Mouse (Mus musculus): ENCODE results near the gene Rab11fip3. TPM values are rescaled to one million over a fixed set of nuclear protein-coding genes. Genes with fewer than 3 reads are reported as not detected.
"Not testable (repeated sequence)": the region's sequence is repeated elsewhere in the genome, so short reads cannot be mapped to it uniquely, and the experiment has no call there.

Rab11fip3 gene
- polyA plus RNA-seq (2015; fragmentation: Nextera tagmentation; extraction: Ambion mirVana): 12.4 and 13.6 TPM in 2 replicates

- peak within 1 kb of the TSS; percentile 56 for H3K27ac ChIP-seq
- no peaks in the 10 kb centered on the region for H3K9me3 ChIP-seq
- peak within 1 kb of the TSS; percentile 97 for H3K4me2 ChIP-seq (replicated peaks)
- H3K27me3 ChIP-seq (replicated peaks): peaks cover 4% of the 10 kb centered on the region; the same call in 1 of the 2 replicates
- peak within 1 kb of the TSS; percentile 77 for H3K9ac ChIP-seq
- peaks cover 31% of the 10 kb centered on the region for H3K4me1 ChIP-seq (replicated peaks)
- ATAC-seq: peak; percentile 96
- under 1% methylated on average over 94 of the region's 94 CpGs for WGBS
- H3K36me3 ChIP-seq: no peaks in the 10 kb centered on the region; the same call in 1 of the 2 replicates
- peak within 1 kb of the TSS; percentile 88 for H3K4me3 ChIP-seq (replicated peaks)
These were observed at the start of gene Rab11fip3 for GRCm38 (mm10) chr17:26068831-26069739. Rab11fip3 (minus strand) TSS chr17:26069555.

DNA sequence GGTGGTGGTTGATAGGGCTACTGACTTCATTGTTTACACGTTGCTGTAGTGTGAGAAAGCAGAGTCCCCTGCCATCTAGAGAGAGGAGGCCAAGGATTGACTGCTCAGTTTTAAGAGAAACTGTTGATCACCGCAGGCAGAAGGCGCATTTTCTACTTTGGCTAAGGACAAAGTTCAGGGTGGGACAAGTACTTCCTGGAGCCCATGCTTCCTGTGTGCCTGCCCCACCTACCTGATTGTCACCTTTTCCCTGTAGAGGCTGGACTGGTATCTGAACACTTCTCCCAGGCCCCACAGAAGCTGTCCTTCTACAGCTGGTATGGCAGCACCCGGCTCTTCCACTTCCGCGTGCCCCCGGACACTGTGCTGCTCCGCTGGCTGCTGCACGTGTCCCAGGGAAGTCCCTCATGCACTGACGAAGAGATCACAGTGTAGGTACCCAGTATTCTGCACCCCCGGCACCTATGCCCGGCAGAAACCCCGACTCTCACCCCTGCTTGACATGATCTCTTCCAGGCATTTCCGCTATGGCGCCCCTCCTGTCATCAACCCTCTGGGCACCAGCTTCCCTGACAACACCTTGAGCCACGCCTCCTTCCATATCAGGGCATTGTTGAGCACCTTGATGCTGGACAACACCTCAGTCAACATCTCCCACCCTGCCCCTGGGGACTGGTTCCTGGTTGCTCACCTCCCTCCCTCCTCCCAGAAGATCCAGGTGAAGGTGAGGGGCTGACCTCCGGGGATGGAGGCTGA lies 47.3 kb upstream of the Rab11fip3 start:
- peak; percentile 42 for ATAC-seq
- H3K4me3 ChIP-seq (replicated peaks): no peak overlapping the region
- H3K36me3 ChIP-seq: no peaks in the 10 kb centered on the region
- no peak overlapping the region for H3K9ac ChIP-seq
- H3K27me3 ChIP-seq (replicated peaks): peaks cover 49% of the 10 kb centered on the region
- peak overlapping the region; percentile 71 for H3K27ac ChIP-seq
- peak overlapping the region; percentile 10; the same call in 1 of the 2 replicates for H3K4me2 ChIP-seq (replicated peaks)
- H3K4me1 ChIP-seq (replicated peaks): peaks cover 38% of the 10 kb centered on the region
- 76% methylated on average over 17 of the region's 17 CpGs for WGBS
- H3K9me3 ChIP-seq: no peaks in the 10 kb centered on the region

DNA sequence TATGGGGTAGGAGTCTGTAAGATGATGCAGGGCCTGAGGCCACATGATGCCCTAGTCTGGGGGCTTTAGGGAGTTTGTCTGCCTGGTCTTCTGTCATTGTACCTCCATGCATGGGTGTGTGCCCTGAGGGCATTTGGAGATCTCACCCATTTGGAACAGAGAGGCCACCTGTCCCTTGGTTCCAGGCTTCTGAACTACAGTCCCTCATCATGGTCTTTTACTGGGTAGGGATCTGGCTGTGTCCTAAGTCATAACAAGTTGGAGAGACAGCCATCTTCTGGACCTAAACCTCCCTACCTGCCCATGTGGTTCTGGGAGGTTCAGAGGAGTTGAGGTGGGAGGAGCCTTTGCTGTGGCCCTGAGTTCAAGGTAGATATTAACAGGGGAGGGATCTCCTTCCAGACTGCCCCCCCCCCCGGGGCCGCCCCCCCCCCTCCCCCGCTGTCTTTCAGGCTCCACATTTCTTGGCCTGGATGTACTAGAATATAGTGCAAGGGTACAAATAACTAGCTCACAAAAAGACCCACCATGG lies 46.7 kb upstream of the Rab11fip3 start:
- H3K4me2 ChIP-seq (replicated peaks): peak overlapping the region; percentile 18
- peak overlapping the region; percentile 71 for H3K27ac ChIP-seq
- 57% methylated on average over 3 of the region's 3 CpGs for whole genome bisulfite sequencing
- H3K36me3 ChIP-seq: no peaks in the 10 kb centered on the region
- no peak overlapping the region for H3K4me3 ChIP-seq (replicated peaks)
- peaks cover 54% of the 10 kb centered on the region for H3K27me3 ChIP-seq (replicated peaks)
- H3K9me3 ChIP-seq: no peaks in the 10 kb centered on the region
- H3K4me1 ChIP-seq (replicated peaks): peaks cover 38% of the 10 kb centered on the region
- H3K9ac ChIP-seq: no peak overlapping the region
- peak; percentile 4; the same call in 1 of the 2 replicates for ATAC-seq

GRCm38 (mm10) chr17:26115205-26115898 lies 46.0 kb upstream of the Rab11fip3 start:
- Histone ChIP-seq H3K9me3 (no peaks in the 10 kb centered on the region), H3K4me1 (replicated peaks) (peaks cover 37% of the 10 kb centered on the region), H3K27me3 (replicated peaks) (peaks cover 58% of the 10 kb centered on the region), H3K4me3 (replicated peaks) (no peak overlapping the region), H3K9ac (no peak overlapping the region), H3K36me3 (no peaks in the 10 kb centered on the region), H3K27ac (peak overlapping the region; percentile 71), H3K4me2 (replicated peaks) (peak overlapping the region; percentile 18)
- WGBS: 80% methylated on average over 7 of the region's 7 CpGs
- peak; percentile 9; the same call in 1 of the 2 replicates for ATAC-seq

GRCm38 (mm10) chr17:26114461-26114860 lies 45.1 kb upstream of the Rab11fip3 start:
- not testable (repeated sequence) for H3K27ac ChIP-seq
- H3K27me3 ChIP-seq (replicated peaks): peaks cover 58% of the 10 kb centered on the region

DNA sequence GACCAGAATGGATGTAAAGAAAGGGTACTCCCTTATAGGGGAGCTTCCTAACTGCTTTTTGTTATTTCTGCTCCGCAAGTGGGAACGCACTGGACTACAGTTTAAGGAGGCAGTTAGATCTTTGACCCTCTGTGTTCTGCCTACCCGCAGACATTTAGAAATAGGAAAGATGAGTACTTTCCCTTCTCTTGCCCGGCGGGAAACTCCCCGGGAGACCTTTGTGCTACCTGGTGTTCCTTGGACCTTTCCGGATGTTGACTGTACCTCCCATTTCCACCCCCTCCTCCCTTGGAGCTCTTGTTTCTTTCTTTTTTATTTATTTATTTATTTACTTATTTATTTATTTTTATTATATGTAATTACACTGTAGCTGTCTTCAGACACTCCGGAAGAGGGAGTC lies 44.7 kb upstream of the Rab11fip3 start:
- Histone ChIP-seq H3K9me3 (no peaks in the 10 kb centered on the region), H3K4me1 (replicated peaks) (peaks cover 31% of the 10 kb centered on the region), H3K4me2 (replicated peaks) (peak overlapping the region; percentile 95), H3K27ac (peak overlapping the region; percentile 70), H3K36me3 (no peaks in the 10 kb centered on the region), H3K9ac (peak overlapping the region; percentile 71), H3K27me3 (replicated peaks) (peaks cover 58% of the 10 kb centered on the region), H3K4me3 (replicated peaks) (peak overlapping the region; percentile 67)
- no peak for ATAC-seq
- 11% methylated on average over 8 of the region's 8 CpGs for WGBS

More at GRCm38 (mm10) chr17:26114461-26114860, 45.1 kb upstream of the Rab11fip3 start:
- peaks cover 31% of the 10 kb centered on the region for H3K4me1 ChIP-seq (replicated peaks)
- H3K4me2 ChIP-seq (replicated peaks); H3K9ac ChIP-seq; H3K36me3 ChIP-seq; H3K9me3 ChIP-seq; ATAC-seq; H3K4me3 ChIP-seq (replicated peaks): not testable (repeated sequence)
- 72% methylated on average over 7 of the region's 7 CpGs for WGBS

GRCm38 (mm10) chr17:26113181-26113948 lies 44.0 kb upstream of the Rab11fip3 start, which contains the start of gene Tmem8:
Tmem8 (plus strand) TSS chr17:26113299.
- H3K36me3 ChIP-seq: no peaks in the 10 kb centered on the region
- peak within 1 kb of the TSS; percentile 71 for H3K9ac ChIP-seq
- ATAC-seq: peak; percentile 82
- peak within 1 kb of the TSS; percentile 67 for H3K4me3 ChIP-seq (replicated peaks)
- WGBS: under 1% methylated on average over 70 of the region's 75 CpGs
- peaks cover 31% of the 10 kb centered on the region for H3K4me1 ChIP-seq (replicated peaks)
- peak within 1 kb of the TSS; percentile 95 for H3K4me2 ChIP-seq (replicated peaks)
- peak within 1 kb of the TSS; percentile 70 for H3K27ac ChIP-seq
- H3K9me3 ChIP-seq: no peaks in the 10 kb centered on the region
- H3K27me3 ChIP-seq (replicated peaks): peaks cover 56% of the 10 kb centered on the region

- peak; percentile 0; the same call in 1 of the 2 replicates for ATAC-seq
- Histone ChIP-seq H3K4me3 (replicated peaks) (peak overlapping the region; percentile 67), H3K27me3 (replicated peaks) (peaks cover 52% of the 10 kb centered on the region), H3K27ac (no peak overlapping the region), H3K4me1 (replicated peaks) (peaks cover 31% of the 10 kb centered on the region), H3K36me3 (no peaks in the 10 kb centered on the region), H3K9ac (peak overlapping the region; percentile 71), H3K4me2 (replicated peaks) (peak overlapping the region; percentile 95), H3K9me3 (no peaks in the 10 kb centered on the region)
- 20% methylated on average over 14 of the region's 14 CpGs for WGBS
These were observed 43.4 kb upstream of the Rab11fip3 start for GRCm38 (mm10) chr17:26112751-26113150.

GRCm38 (mm10) chr17:26111722-26112121 lies 42.4 kb upstream of the Rab11fip3 start:
- Histone ChIP-seq H3K9ac (no peak overlapping the region), H3K4me2 (replicated peaks) (no peak overlapping the region), H3K27ac (no peak overlapping the region), H3K4me3 (replicated peaks) (no peak overlapping the region), H3K9me3 (no peaks in the 10 kb centered on the region), H3K4me1 (replicated peaks) (peaks cover 27% of the 10 kb centered on the region), H3K36me3 (no peaks in the 10 kb centered on the region), H3K27me3 (replicated peaks) (peaks cover 52% of the 10 kb centered on the region)
- WGBS: 20% methylated on average over 4 of the region's 4 CpGs
- no peak for ATAC-seq

- WGBS: 17% methylated on average over 4 of the region's 4 CpGs
- Histone ChIP-seq H3K4me2 (replicated peaks) (no peak overlapping the region), H3K4me3 (replicated peaks) (no peak overlapping the region), H3K9ac (no peak overlapping the region), H3K9me3 (no peaks in the 10 kb centered on the region), H3K4me1 (replicated peaks) (peaks cover 24% of the 10 kb centered on the region), H3K27ac (no peak overlapping the region), H3K36me3 (no peaks in the 10 kb centered on the region), H3K27me3 (replicated peaks) (peaks cover 49% of the 10 kb centered on the region)
- no peak for ATAC-seq
These were observed 41.7 kb upstream of the Rab11fip3 start for GRCm38 (mm10) chr17:26111024-26111423.

DNA sequence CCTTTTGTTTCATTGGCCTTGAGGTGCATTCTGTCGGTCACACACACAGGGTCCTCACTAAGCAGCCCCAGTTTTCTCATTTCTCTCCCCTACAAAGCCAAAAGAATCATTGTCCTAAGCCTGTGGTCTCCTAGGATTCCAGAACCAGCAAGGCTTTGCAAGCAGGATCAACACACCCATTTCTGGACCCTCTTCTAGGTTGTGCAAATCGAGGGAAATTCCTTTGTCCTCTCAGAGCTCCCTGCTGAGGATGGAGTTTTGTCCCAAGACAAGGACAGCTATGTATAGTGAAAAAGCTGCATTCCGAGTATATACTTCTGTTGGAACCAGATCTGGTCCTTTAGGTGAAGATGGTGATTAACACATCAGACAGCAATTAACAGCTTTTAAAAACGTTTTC lies 40.8 kb upstream of the Rab11fip3 start:
- no peak overlapping the region for H3K4me2 ChIP-seq (replicated peaks)
- no peak overlapping the region for H3K9ac ChIP-seq
- peaks cover 41% of the 10 kb centered on the region for H3K27me3 ChIP-seq (replicated peaks)
- ATAC-seq: no peak
- no peaks in the 10 kb centered on the region for H3K36me3 ChIP-seq
- H3K9me3 ChIP-seq: no peaks in the 10 kb centered on the region
- peaks cover 15% of the 10 kb centered on the region for H3K4me1 ChIP-seq (replicated peaks)
- no peak overlapping the region for H3K4me3 ChIP-seq (replicated peaks)
- H3K27ac ChIP-seq: no peak overlapping the region
- 45% methylated on average over 4 of the region's 4 CpGs for WGBS
